ENCODE assay signal across 16 mouse cellular contexts in genomic region chr17:30764276-30764675, GRCm38 (mm10).
DNase-seq lines count a peak whose midpoint lies in the region.
"Had no signal": no experiment of that assay in that cellular context is flagged by ENCODE, and none has a peak within 500 bp of the region (broad histone marks: within the 10 kb centered on the region; RNA-seq: fewer than 3 reads in every experiment).

No protein-coding gene starts in this region.

- no peak overlapping the region for H3K27ac ChIP-seq in heart, embryonic 10.5 days

- H3K27me3 ChIP-seq in heart, embryonic 10.5 days (ENCODE audit: insufficient read depth, poor library complexity, severe bottlenecking) = no peaks in the 10 kb centered on the region
- H3K27me3 ChIP-seq: CH12.LX, Patski had no signal

- 88% methylated on average over 8 of the region's 8 CpGs for WGBS in heart, embryonic 10.5 days

- no peaks in the 10 kb centered on the region for H3K36me3 ChIP-seq in heart, embryonic 10.5 days

- intact Hi-C loops in heart, postnatal 10 days (cut with DNase I) = no loop called here

- no peaks in the 10 kb centered on the region for H3K9me3 ChIP-seq in heart, embryonic 10.5 days

- DNase-seq in heart, adult 11 months = peak; percentile 61
- DNase-seq in heart, postnatal 10 days = no peak
- peak; percentile 53 for DNase-seq in heart, embryonic 10.5 days (ENCODE audit: low spot score)
- DNase-seq in heart, adult 9 months (ENCODE audit: low spot score in 2 of 2) = no peak
- DNase-seq: adrenal gland, adult 2 months; adrenal gland, adult 8-10 months; adrenal gland, postnatal 10 days; adrenal gland, postnatal 14 days; adrenal gland, postnatal 25 days; adrenal gland, postnatal 36 days; B cell, adult 2 months; cerebellum, adult 11 months; cerebellum, adult 11-12 months; cerebellum, adult 18-20 months had no signal

- no peaks in the 10 kb centered on the region for H3K4me1 ChIP-seq in heart, embryonic 10.5 days

- H3K4me3 ChIP-seq in heart, embryonic 10.5 days = no peak overlapping the region

Comparison
In these comparisons a context has a peak if more than half of its experiments do, and no peak if none do; other contexts are left out.
1. DNase-seq: peak in heart, adult 11 months (single experiment) and heart, embryonic 10.5 days (single experiment); none in heart, postnatal 10 days (0 of 2) and heart, adult 9 months (0 of 2).